ENCODE assay signal across 8 mouse cellular contexts in the genomic region with DNA sequence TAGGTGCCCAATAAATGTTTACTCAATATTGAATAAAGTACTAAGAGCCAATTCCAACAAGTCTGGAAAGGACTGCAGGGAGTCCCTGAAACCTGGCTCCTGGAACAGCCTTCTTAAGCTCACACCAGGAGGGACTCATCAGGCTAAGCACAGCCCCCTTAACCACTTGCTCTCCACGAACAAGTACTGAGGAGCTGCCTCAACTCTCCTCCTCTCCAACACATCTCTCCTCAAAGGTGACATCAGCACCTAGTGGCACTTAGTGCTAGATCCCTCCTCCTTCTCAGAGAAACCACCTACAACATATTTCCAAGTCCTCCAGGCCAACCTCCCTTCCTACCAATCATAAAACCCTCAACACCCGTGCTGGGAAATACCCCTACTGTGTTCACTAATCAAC. TPM values are rescaled to one million over a fixed set of nuclear protein-coding genes. Genes with fewer than 3 reads are reported as not detected.
A peak's percentile ranks its signal among the peaks of the same experiment; 100 is the strongest.
DNase-seq lines count a peak whose midpoint lies in the region; ATAC-seq lines count a peak whose summit lies in the region.

No protein-coding gene starts in this region.

- peak overlapping the region; percentile 94 for H3K4me2 ChIP-seq in kidney, embryonic 14.5 days (replicated peaks; ENCODE audit: low read depth, low read length)
- H3K4me2 ChIP-seq in forebrain, embryonic 16.5 days (ENCODE audit: low read length), result peak overlapping the region; percentile 60
- peak overlapping the region; percentile 77 for H3K4me2 ChIP-seq in midbrain, embryonic 13.5 days (replicated peaks)

- WGBS in kidney, embryonic 14.5 days, result 2% methylated on average over 2 of the region's 2 CpGs
- 2% methylated on average over 2 of the region's 2 CpGs for WGBS in forebrain, embryonic 16.5 days
- 9% methylated on average over 2 of the region's 2 CpGs for WGBS in midbrain, embryonic 13.5 days

- no peak for ATAC-seq in kidney, embryonic 14.5 days (ENCODE audit: low FRiP score, low TSS enrichment)
- ATAC-seq in forebrain, embryonic 16.5 days, result no peak
- ATAC-seq in midbrain, embryonic 13.5 days, result no peak

- H3K4me1 ChIP-seq in kidney, embryonic 14.5 days (ENCODE audit: control insufficient read depth, insufficient read depth, low read length), result no peaks in the 10 kb centered on the region
- peaks cover 5% of the 10 kb centered on the region; the same call in 1 of the 2 replicates for H3K4me1 ChIP-seq in forebrain, embryonic 16.5 days (replicated peaks; ENCODE audit: control insufficient read depth, insufficient read depth, low read length)
- peaks cover 13% of the 10 kb centered on the region for H3K4me1 ChIP-seq in midbrain, embryonic 13.5 days (replicated peaks)

- no peak overlapping the region for H3K27ac ChIP-seq in kidney, embryonic 14.5 days (ENCODE audit: low read depth, low read length)
- no peak overlapping the region for H3K27ac ChIP-seq in forebrain, embryonic 16.5 days (ENCODE audit: low read length)
- H3K27ac ChIP-seq in midbrain, embryonic 13.5 days, result no peak overlapping the region

- H3K9ac ChIP-seq in kidney, embryonic 14.5 days (ENCODE audit: low read depth, low read length), result no peak overlapping the region
- H3K9ac ChIP-seq in forebrain, embryonic 16.5 days (replicated peaks; ENCODE audit: low read depth, low read length), result peak overlapping the region; percentile 50; the same call in 1 of the 2 replicates
- no peak overlapping the region for H3K9ac ChIP-seq in midbrain, embryonic 13.5 days (replicated peaks)

- H3K36me3 ChIP-seq in kidney, embryonic 14.5 days (ENCODE audit: control insufficient read depth, insufficient read depth, low read length), result peaks cover 23% of the 10 kb centered on the region
- peaks cover 14% of the 10 kb centered on the region for H3K36me3 ChIP-seq in forebrain, embryonic 16.5 days (ENCODE audit: control insufficient read depth, insufficient read depth)
- H3K36me3 ChIP-seq in midbrain, embryonic 13.5 days, result peaks cover 21% of the 10 kb centered on the region

- no peaks in the 10 kb centered on the region for H3K27me3 ChIP-seq in kidney, embryonic 14.5 days (ENCODE audit: control insufficient read depth, insufficient read depth, low read length)
- H3K27me3 ChIP-seq in forebrain, embryonic 16.5 days (replicated peaks; ENCODE audit: control insufficient read depth, insufficient read depth, low read length), result no peaks in the 10 kb centered on the region
- H3K27me3 ChIP-seq in midbrain, embryonic 13.5 days, result no peaks in the 10 kb centered on the region

- H3K4me3 ChIP-seq in kidney, embryonic 14.5 days (ENCODE audit: low read length), result peak overlapping the region; percentile 54
- H3K4me3 ChIP-seq in forebrain, embryonic 16.5 days (replicated peaks; ENCODE audit: low read length), result peak overlapping the region; percentile 54
- H3K4me3 ChIP-seq in midbrain, embryonic 13.5 days (replicated peaks), result peak overlapping the region; percentile 52

- DNase-seq in kidney, adult 18-20 months, result no peak
- peak; percentile 52 for DNase-seq in cerebellum, adult 11 months
- no peak for DNase-seq in Muller cell, postnatal 12 days (ENCODE audit: inconsistent ontology term)
- no peak for DNase-seq in layer of hippocampus, postnatal 25 days (ENCODE audit: extremely low spot score in 1 of 2, low spot score in 1 of 2)
- DNase-seq in spleen, adult 18-20 months, result no peak

- no peaks in the 10 kb centered on the region for H3K9me3 ChIP-seq in kidney, embryonic 14.5 days (ENCODE audit: control insufficient read depth, low read length)
- H3K9me3 ChIP-seq in forebrain, embryonic 16.5 days (ENCODE audit: control insufficient read depth, low read length), result no peaks in the 10 kb centered on the region
- H3K9me3 ChIP-seq in midbrain, embryonic 13.5 days, result no peaks in the 10 kb centered on the region

RNA-seq across cellular contexts. Expression of a gene that starts 10.8 kb away (rescaled TPM):
- polyA plus RNA-seq in kidney, embryonic 14.5 days (2014; fragmentation: Nextera tagmentation; extraction: Ambion mirVana), result 1.6 and 2.7 TPM in 2 replicates
- polyA plus RNA-seq in forebrain, embryonic 16.5 days (2015; fragmentation: Nextera tagmentation; extraction: Ambion mirVana), result 11.1 and 16.4 TPM in 2 replicates
- 6.5 and 7.0 TPM in 2 replicates for polyA plus RNA-seq in midbrain, embryonic 13.5 days (2015; fragmentation: Nextera tagmentation; extraction: Ambion mirVana)
- 10 to 100 TPM; 69.3 to 78.8 TPM for total RNA-seq in layer of hippocampus, postnatal 25 days (2021)

RNA-seq across cellular contexts. Expression of a gene that starts 18.2 kb away (rescaled TPM):
- polyA plus RNA-seq in kidney, embryonic 14.5 days (2014; fragmentation: Nextera tagmentation; extraction: Ambion mirVana), result 57.0 and 91.3 TPM in 2 replicates
- 150 and 151 TPM in 2 replicates for polyA plus RNA-seq in forebrain, embryonic 16.5 days (2015; fragmentation: Nextera tagmentation; extraction: Ambion mirVana)
- polyA plus RNA-seq in midbrain, embryonic 13.5 days (2015; fragmentation: Nextera tagmentation; extraction: Ambion mirVana), result 128 TPM in 2 replicates
- 10 to 100 TPM; 73.0 to 91.4 TPM for total RNA-seq in layer of hippocampus, postnatal 25 days (2021)

RNA-seq across cellular contexts. Expression of a gene that starts 42.2 kb away (rescaled TPM):
- polyA plus RNA-seq in kidney, embryonic 14.5 days (2014; fragmentation: Nextera tagmentation; extraction: Ambion mirVana), result not detected in 2 replicates
- polyA plus RNA-seq in forebrain, embryonic 16.5 days (2015; fragmentation: Nextera tagmentation; extraction: Ambion mirVana), result not detected in 2 replicates
- polyA plus RNA-seq in midbrain, embryonic 13.5 days (2015; fragmentation: Nextera tagmentation; extraction: Ambion mirVana), result not detected in 2 replicates
- not detected for total RNA-seq in layer of hippocampus, postnatal 25 days (2021)

RNA-seq across cellular contexts. Expression of a gene that starts 53.8 kb away (rescaled TPM):
- polyA plus RNA-seq in kidney, embryonic 14.5 days (2014; fragmentation: Nextera tagmentation; extraction: Ambion mirVana), result 0.97 and 1.4 TPM in 2 replicates
- 0.32 TPM in 1 of 2 replicates, not detected in the other for polyA plus RNA-seq in forebrain, embryonic 16.5 days (2015; fragmentation: Nextera tagmentation; extraction: Ambion mirVana)
- not detected in 2 replicates for polyA plus RNA-seq in midbrain, embryonic 13.5 days (2015; fragmentation: Nextera tagmentation; extraction: Ambion mirVana)
- total RNA-seq in layer of hippocampus, postnatal 25 days (2021), result not detected
